Mouse (Mus musculus) hindbrain, embryonic 15.5 days (tissue): ENCODE measurements around the gene Hes7. TPM values are rescaled to one million over a fixed set of nuclear protein-coding genes. Genes with fewer than 3 reads are reported as not detected.
A peak's percentile ranks its signal among the peaks of the same experiment; 100 is the strongest.

Source experiments
- ATAC-seq: fragments of 200-750 bp; cut with Nextera tagmentation; 2 replicates; pipeline ENCODE4 v1.8.0; 2017; ENCODE audit warnings: low read depth, moderate number of reproducible peaks, moderate TSS enrichment; ENCODE audit not compliant: low FRiP score
- H3K27ac ChIP-seq: fragments of 300-500 bp; sonication (generic); replicated peaks from 2 replicates; pipeline ENCODE4 v1.5.1; 2015; ENCODE audit warnings: mild to moderate bottlenecking, inconsistent platforms
- H3K27me3 ChIP-seq: fragments of 300-500 bp; sonication (generic); 2 replicates; pipeline ENCODE4 v1.6.1; 2015; ENCODE audit warnings: control low read depth, inconsistent platforms
- H3K36me3 ChIP-seq: fragments of 300-500 bp; sonication (generic); 2 replicates; pipeline ENCODE4 v1.6.1; 2015; ENCODE audit warnings: control low read depth, inconsistent platforms
- H3K4me1 ChIP-seq: fragments of 300-500 bp; sonication (generic); replicated peaks from 2 replicates; pipeline ENCODE4 v1.6.1; 2015; ENCODE audit warnings: control low read depth, inconsistent platforms
- H3K4me2 ChIP-seq: fragments of 300-500 bp; sonication (generic); 2 replicates; pipeline ENCODE4 v1.6.1; 2015; ENCODE audit warnings: moderate library complexity, mild to moderate bottlenecking, inconsistent platforms
- H3K4me3 ChIP-seq: fragments of 300-500 bp; sonication (generic); 2 replicates; pipeline ENCODE4 v1.5.1; 2015; ENCODE audit warnings: mild to moderate bottlenecking, inconsistent platforms
- H3K9ac ChIP-seq: fragments of 300-500 bp; sonication (generic); 2 replicates; pipeline ENCODE4 v1.6.1; 2015; ENCODE audit warnings: inconsistent platforms
- H3K9me3 ChIP-seq: fragments of 300-500 bp; sonication (generic); 2 replicates; pipeline ENCODE4 v1.6.1; 2016; ENCODE audit warnings: control low read depth, inconsistent platforms
- WGBS: fragments of 180-500 bp; shearing (Covaris S2); methylation state at CpG from one replicate; pipeline ENCODE4 v1.1.7; 2015; 5-methylcytosine and 5-hydroxymethylcytosine counted together
- polyA plus RNA-seq: library from polyadenylated mRNA; unstranded; fragments of >200 nt; fragmentation: Nextera tagmentation; extraction: Ambion mirVana; gene quantifications from 2 replicates; pipeline ENCODE4 v1.2.1, GENCODE M21; 2015

Gene Hes7
- polyA plus RNA-seq, 1 experiment from 2014 or later = 0.87 TPM

- Histone ChIP-seq H3K4me1 (peaks cover 9% of the 10 kb centered on the region), H3K27ac (no peak overlapping the region), H3K9me3 (no peaks in the 10 kb centered on the region), H3K27me3 (no peaks in the 10 kb centered on the region), H3K4me3 (no peak overlapping the region), H3K36me3 (no peaks in the 10 kb centered on the region), H3K9ac (no peak overlapping the region), H3K4me2 (no peak overlapping the region)
- WGBS = 83% methylated on average over 6 of the region's 6 CpGs
- no peak for ATAC-seq
These were observed 42.2 kb upstream of the Hes7 start for GRCm38 (mm10) chr11:69078041-69078440.

- no peak overlapping the region for H3K27ac ChIP-seq
- WGBS = 76% methylated on average over 5 of the region's 5 CpGs
These were observed 41.3 kb upstream of the Hes7 start for GRCm38 (mm10) chr11:69078805-69079438.

GRCm38 (mm10) chr11:69080102-69080854, 39.9 kb upstream of the Hes7 start:
- no peaks in the 10 kb centered on the region for H3K36me3 ChIP-seq
- no peak overlapping the region for H3K4me2 ChIP-seq
- no peak overlapping the region for H3K27ac ChIP-seq
- no peak for ATAC-seq
- H3K4me3 ChIP-seq = no peak overlapping the region
- H3K9ac ChIP-seq = no peak overlapping the region
- H3K27me3 ChIP-seq = no peaks in the 10 kb centered on the region
- WGBS = 88% methylated on average over 15 of the region's 15 CpGs
- H3K9me3 ChIP-seq = no peaks in the 10 kb centered on the region
- H3K4me1 ChIP-seq = no peaks in the 10 kb centered on the region

More at GRCm38 (mm10) chr11:69078805-69079438, 41.3 kb upstream of the Hes7 start:
- Histone ChIP-seq H3K4me2 (no peak overlapping the region), H3K36me3 (no peaks in the 10 kb centered on the region), H3K4me3 (no peak overlapping the region), H3K9me3 (no peaks in the 10 kb centered on the region), H3K27me3 (no peaks in the 10 kb centered on the region), H3K9ac (no peak overlapping the region), H3K4me1 (peaks cover 8% of the 10 kb centered on the region)
- no peak for ATAC-seq

- no peak overlapping the region for H3K9ac ChIP-seq
These were observed 39.4 kb upstream of the Hes7 start for GRCm38 (mm10) chr11:69080855-69081222.

GRCm38 (mm10) chr11:69081613-69082012, 38.6 kb upstream of the Hes7 start:
- Histone ChIP-seq H3K9me3 (no peaks in the 10 kb centered on the region), H3K27me3 (no peaks in the 10 kb centered on the region), H3K27ac (no peak overlapping the region), H3K4me2 (no peak overlapping the region), H3K9ac (no peak overlapping the region), H3K36me3 (no peaks in the 10 kb centered on the region), H3K4me3 (no peak overlapping the region), H3K4me1 (no peaks in the 10 kb centered on the region)
- WGBS = 89% methylated on average over 7 of the region's 7 CpGs
- ATAC-seq = no peak

More at GRCm38 (mm10) chr11:69080855-69081222, 39.4 kb upstream of the Hes7 start:
- 90% methylated on average over 8 of the region's 8 CpGs for WGBS
- no peaks in the 10 kb centered on the region for H3K9me3 ChIP-seq
- H3K27ac ChIP-seq = no peak overlapping the region
- H3K36me3 ChIP-seq = no peaks in the 10 kb centered on the region
- no peak for ATAC-seq
- H3K4me3 ChIP-seq = no peak overlapping the region
- no peaks in the 10 kb centered on the region for H3K4me1 ChIP-seq
- H3K4me2 ChIP-seq = no peak overlapping the region
- H3K27me3 ChIP-seq = no peaks in the 10 kb centered on the region

GRCm38 (mm10) chr11:69085608-69086007, 34.6 kb upstream of the Hes7 start:
- Histone ChIP-seq H3K27me3 (no peaks in the 10 kb centered on the region), H3K9ac (no peak overlapping the region), H3K4me1 (peaks cover 22% of the 10 kb centered on the region), H3K36me3 (peaks cover 4% of the 10 kb centered on the region; the same call in 1 of the 2 replicates), H3K4me2 (no peak overlapping the region), H3K27ac (no peak overlapping the region), H3K9me3 (no peaks in the 10 kb centered on the region), H3K4me3 (no peak overlapping the region)
- WGBS = 63% methylated on average over 6 of the region's 6 CpGs
- ATAC-seq = no peak

GRCm38 (mm10) chr11:69086390-69086789, 33.8 kb upstream of the Hes7 start:
- no peak overlapping the region for H3K4me3 ChIP-seq
- peaks cover 4% of the 10 kb centered on the region; the same call in 1 of the 2 replicates for H3K36me3 ChIP-seq
- H3K27me3 ChIP-seq = no peaks in the 10 kb centered on the region
- 73% methylated on average over 6 of the region's 6 CpGs for WGBS
- no peaks in the 10 kb centered on the region for H3K9me3 ChIP-seq
- no peak overlapping the region for H3K27ac ChIP-seq
- ATAC-seq = no peak
- H3K4me2 ChIP-seq = no peak overlapping the region
- peaks cover 30% of the 10 kb centered on the region for H3K4me1 ChIP-seq
- no peak overlapping the region for H3K9ac ChIP-seq

- Histone ChIP-seq H3K4me3 (no peak overlapping the region), H3K4me1 (peaks cover 30% of the 10 kb centered on the region), H3K27me3 (no peaks in the 10 kb centered on the region), H3K36me3 (peaks cover 4% of the 10 kb centered on the region; the same call in 1 of the 2 replicates), H3K9ac (no peak overlapping the region), H3K9me3 (no peaks in the 10 kb centered on the region), H3K27ac (no peak overlapping the region), H3K4me2 (no peak overlapping the region)
- ATAC-seq = no peak
- 35% methylated on average over 4 of the region's 4 CpGs for WGBS
These were observed 33.1 kb upstream of the Hes7 start for GRCm38 (mm10) chr11:69087082-69087481.

GRCm38 (mm10) chr11:69087597-69087996, 32.6 kb upstream of the Hes7 start:
- H3K4me1 ChIP-seq = peaks cover 30% of the 10 kb centered on the region
- H3K9me3 ChIP-seq = no peaks in the 10 kb centered on the region
- H3K4me2 ChIP-seq = peak overlapping the region; percentile 98
- ATAC-seq = no peak
- H3K36me3 ChIP-seq = peaks cover 6% of the 10 kb centered on the region
- no peak overlapping the region for H3K9ac ChIP-seq
- H3K27ac ChIP-seq = peak overlapping the region; percentile 89; the same call in 1 of the 2 replicates
- no peaks in the 10 kb centered on the region for H3K27me3 ChIP-seq
- no peak overlapping the region; the same call in 1 of the 2 replicates for H3K4me3 ChIP-seq
- 53% methylated on average over 2 of the region's 2 CpGs for WGBS

GRCm38 (mm10) chr11:69088103-69088855, 31.9 kb upstream of the Hes7 start, which contains the start of gene Vamp2:
Gene Vamp2, plus strand, starts transcription at chr11:69088490.
- ATAC-seq = peak; percentile 87
- under 1% methylated on average over 66 of the region's 67 CpGs for WGBS

GRCm38 (mm10) chr11:69088856-69089615, 31.2 kb upstream of the Hes7 start:
- no peaks in the 10 kb centered on the region for H3K9me3 ChIP-seq
- 13% methylated on average over 24 of the region's 25 CpGs for WGBS
- H3K4me1 ChIP-seq = peaks cover 33% of the 10 kb centered on the region
- ATAC-seq = peak; percentile 28
- peaks cover 9% of the 10 kb centered on the region for H3K36me3 ChIP-seq
- H3K27me3 ChIP-seq = no peaks in the 10 kb centered on the region
- peak overlapping the region; percentile 95 for H3K9ac ChIP-seq
- H3K4me2 ChIP-seq = peak overlapping the region; percentile 98
- H3K4me3 ChIP-seq = peak overlapping the region; percentile 64
- H3K27ac ChIP-seq = peak overlapping the region; percentile 89

More at GRCm38 (mm10) chr11:69088103-69088855, 31.9 kb upstream of the Hes7 start, which contains the start of gene Vamp2:
- H3K4me3 ChIP-seq = peak within 1 kb of the TSS; percentile 64
- H3K9me3 ChIP-seq = no peaks in the 10 kb centered on the region
- peak within 1 kb of the TSS; percentile 98 for H3K4me2 ChIP-seq
- H3K36me3 ChIP-seq = peaks cover 9% of the 10 kb centered on the region
- H3K4me1 ChIP-seq = peaks cover 30% of the 10 kb centered on the region
- H3K27me3 ChIP-seq = no peaks in the 10 kb centered on the region
- H3K9ac ChIP-seq = peak within 1 kb of the TSS; percentile 95
- peak within 1 kb of the TSS; percentile 89 for H3K27ac ChIP-seq
